Comparison of ENCODE assay signal across 26 mouse cellular contexts in genomic region chr12:77083760-77084159, GRCm38 (mm10).
"Had no signal": no experiment of that assay in that cellular context is flagged by ENCODE, and none has a peak within 500 bp of the region (broad histone marks: within the 10 kb centered on the region; RNA-seq: fewer than 3 reads in every experiment).

No protein-coding gene starts in this region.

- DNase-seq: gastrocnemius, postnatal 14 days; gastrocnemius, postnatal 36 days; heart, adult 18-20 months; heart, postnatal 14 days; heart, postnatal 36 days; kidney, adult 11 months; kidney, adult 2 months; kidney, adult 9 months; kidney, postnatal 14 days; kidney, postnatal 36 days; layer of hippocampus, adult 9-11 months; layer of hippocampus, postnatal 36 days; left cerebral cortex, postnatal 4 days had no signal

- H3K4me3 ChIP-seq: heart, embryonic 13.5 days; heart, embryonic 15.5 days; hindbrain, embryonic 13.5 days; hindbrain, embryonic 15.5 days; kidney, embryonic 15.5 days; limb, embryonic 13.5 days; limb, embryonic 15.5 days had no signal

- H3K9ac ChIP-seq: heart, embryonic 13.5 days; heart, embryonic 15.5 days; hindbrain, embryonic 13.5 days; hindbrain, embryonic 15.5 days; kidney, embryonic 15.5 days; limb, embryonic 13.5 days; limb, embryonic 15.5 days; liver, embryonic 14.5 days had no signal

- ATAC-seq: hindbrain, postnatal 0 days; intestine, embryonic 16.5 days had no signal

- H3K4me1 ChIP-seq: heart, embryonic 13.5 days; heart, embryonic 15.5 days; hindbrain, embryonic 13.5 days; hindbrain, embryonic 15.5 days; kidney, embryonic 15.5 days; limb, embryonic 13.5 days; limb, embryonic 15.5 days had no signal

- H3K36me3 ChIP-seq: heart, embryonic 13.5 days; heart, embryonic 15.5 days; hindbrain, embryonic 13.5 days; hindbrain, embryonic 15.5 days; kidney, embryonic 15.5 days; limb, embryonic 13.5 days; limb, embryonic 15.5 days had no signal

- H3K27ac ChIP-seq: heart, embryonic 13.5 days; heart, embryonic 15.5 days; hindbrain, embryonic 13.5 days; hindbrain, embryonic 15.5 days; hindbrain, postnatal 0 days; kidney, embryonic 15.5 days; kidney, postnatal 0 days; limb, embryonic 13.5 days; limb, embryonic 15.5 days; liver, embryonic 14.5 days had no signal

- H3K4me2 ChIP-seq: heart, embryonic 11.5 days; heart, embryonic 13.5 days; heart, embryonic 15.5 days; hindbrain, embryonic 13.5 days; hindbrain, embryonic 15.5 days; kidney, embryonic 15.5 days; limb, embryonic 13.5 days; limb, embryonic 15.5 days; liver, embryonic 11.5 days had no signal

- H3K9me3 ChIP-seq: heart, embryonic 13.5 days; heart, embryonic 15.5 days; hindbrain, embryonic 13.5 days; hindbrain, embryonic 15.5 days; kidney, embryonic 15.5 days; limb, embryonic 13.5 days; limb, embryonic 15.5 days had no signal

- H3K27me3 ChIP-seq: heart, embryonic 13.5 days; heart, embryonic 15.5 days; hindbrain, embryonic 13.5 days; hindbrain, embryonic 15.5 days; kidney, embryonic 15.5 days; limb, embryonic 13.5 days; limb, embryonic 15.5 days had no signal
